Mouse (Mus musculus): ENCODE results near the gene Ngef.
"Not testable (repeated sequence)": the region's sequence is repeated elsewhere in the genome, so short reads cannot be mapped to it uniquely, and the experiment has no call there.

Gene Ngef

DNA sequence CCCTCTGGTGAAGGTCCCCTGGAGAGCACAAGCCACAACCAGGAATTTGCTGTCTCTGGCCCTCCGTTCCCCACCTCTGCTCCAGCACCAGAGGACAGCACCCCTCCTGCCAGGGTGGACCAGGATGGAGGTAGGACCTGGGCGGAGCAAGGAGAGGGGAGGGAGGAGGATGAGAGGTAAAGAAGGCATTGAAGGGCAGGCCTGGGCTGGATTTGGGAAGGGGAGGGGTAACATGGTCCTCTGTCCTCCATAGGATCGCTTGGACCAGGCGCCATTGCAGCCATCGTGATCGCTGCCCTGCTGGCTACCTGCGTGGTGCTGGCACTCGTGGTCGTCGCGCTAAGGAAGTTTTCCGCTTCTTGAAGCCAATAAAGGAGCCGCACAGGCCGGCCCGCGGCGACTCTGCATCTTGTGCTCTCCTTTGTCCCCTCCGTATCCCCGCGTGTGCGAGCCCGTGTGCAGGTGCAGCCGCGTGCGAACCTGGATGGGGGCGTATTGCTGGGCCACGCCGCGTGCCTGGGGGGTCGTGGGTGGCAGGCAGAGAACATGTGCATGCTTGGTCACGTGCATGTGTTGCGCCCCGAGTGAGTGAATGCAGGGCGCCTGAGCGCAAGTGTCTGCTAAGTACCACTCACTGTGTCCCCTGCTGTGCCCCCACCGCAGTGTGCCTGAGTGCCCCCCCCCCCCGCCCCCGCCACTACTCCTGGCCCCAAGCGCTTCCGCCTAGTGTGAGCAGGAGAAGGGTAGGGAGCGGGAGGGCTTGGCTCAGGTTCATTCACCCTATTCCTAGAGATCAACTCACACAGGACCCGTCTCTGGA, 98.4 kb downstream of the Ngef start:
- no peak for DNase-seq (ENCODE audit: low spot score)

GRCm38 (mm10) chr1:87472576-87472975, 101.1 kb downstream of the Ngef start:
- DNase-seq (ENCODE audit: low spot score) = no peak

GRCm38 (mm10) chr1:87471914-87472313, 101.8 kb downstream of the Ngef start:
- no peak for DNase-seq (ENCODE audit: low spot score)

- not testable (repeated sequence) for DNase-seq (ENCODE audit: low spot score)
These were observed 103.7 kb downstream of the Ngef start, which contains the start of gene Snorc for GRCm38 (mm10) chr1:87469971-87470370. Gene Snorc (plus strand): TSS chr1:87470271.

GRCm38 (mm10) chr1:87468321-87468720, 105.3 kb downstream of the Ngef start:
- DNase-seq (ENCODE audit: low spot score) = no peak

GRCm38 (mm10) chr1:87467469-87467868, 106.2 kb downstream of the Ngef start:
- DNase-seq (ENCODE audit: low spot score) = no peak

DNA sequence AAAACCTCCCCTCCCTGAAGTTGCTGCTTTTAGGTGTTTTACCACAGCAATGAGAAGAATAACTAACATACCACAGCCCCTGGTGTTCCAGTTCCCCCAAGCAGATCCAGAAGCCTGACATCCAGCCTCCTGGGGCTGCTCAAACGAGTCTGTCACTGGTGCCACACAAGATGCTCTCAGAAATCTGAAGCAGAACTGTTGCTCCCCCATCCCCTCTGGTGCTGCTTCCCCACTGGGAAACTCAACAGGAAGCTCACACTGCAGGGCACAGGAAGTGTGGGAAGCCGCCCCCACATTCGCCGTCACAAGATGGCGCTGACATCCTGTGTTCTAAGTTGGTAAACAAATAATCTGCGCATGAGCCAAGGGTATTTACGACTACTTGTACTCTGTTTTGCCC, 113.8 kb downstream of the Ngef start:
- not testable (repeated sequence) for DNase-seq (ENCODE audit: low spot score)

DNA sequence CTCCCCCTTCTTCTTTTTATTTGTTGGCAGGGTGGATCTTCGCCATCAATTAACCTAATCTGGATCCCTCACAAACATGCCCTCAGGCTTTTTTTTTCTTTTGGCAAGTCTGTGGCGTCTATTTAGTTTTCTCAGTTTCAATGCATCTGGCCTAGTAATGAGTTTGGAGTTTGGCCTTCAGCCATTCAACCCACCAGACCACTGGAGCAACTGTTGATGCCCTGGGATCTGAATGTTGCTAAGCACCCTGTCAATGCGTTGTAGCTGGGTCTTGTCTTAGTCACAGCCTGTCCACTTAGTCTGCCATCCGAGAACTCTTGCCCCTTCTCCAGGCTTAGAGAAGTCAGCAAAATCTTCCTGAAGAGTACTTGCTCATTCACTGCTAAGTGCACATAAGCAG, 115.6 kb downstream of the Ngef start:
- DNase-seq (ENCODE audit: low spot score) = no peak

- DNase-seq (ENCODE audit: low spot score) = no peak
These were observed 117.2 kb downstream of the Ngef start for GRCm38 (mm10) chr1:87456425-87456824.

DNA sequence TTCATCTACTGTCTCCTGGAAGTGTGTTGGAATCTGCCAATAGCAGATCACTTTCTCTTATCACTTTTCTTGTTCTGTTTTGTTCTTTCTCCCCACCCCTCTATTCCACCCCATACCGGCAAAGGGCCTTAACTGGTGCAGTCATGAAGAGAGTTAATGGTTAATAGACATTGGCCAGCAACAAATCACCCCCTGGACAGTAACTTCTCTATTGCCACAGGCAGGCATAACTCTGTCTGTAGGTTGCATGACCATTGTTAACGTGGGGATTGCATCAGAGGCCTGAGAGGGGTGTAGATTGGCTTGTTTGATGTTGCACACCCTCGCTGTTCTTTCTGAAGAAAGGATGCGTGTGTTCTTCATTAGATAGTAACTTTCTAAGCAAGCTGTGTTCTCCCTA, 124.2 kb downstream of the Ngef start:
- no peak for DNase-seq (ENCODE audit: low spot score)

DNA sequence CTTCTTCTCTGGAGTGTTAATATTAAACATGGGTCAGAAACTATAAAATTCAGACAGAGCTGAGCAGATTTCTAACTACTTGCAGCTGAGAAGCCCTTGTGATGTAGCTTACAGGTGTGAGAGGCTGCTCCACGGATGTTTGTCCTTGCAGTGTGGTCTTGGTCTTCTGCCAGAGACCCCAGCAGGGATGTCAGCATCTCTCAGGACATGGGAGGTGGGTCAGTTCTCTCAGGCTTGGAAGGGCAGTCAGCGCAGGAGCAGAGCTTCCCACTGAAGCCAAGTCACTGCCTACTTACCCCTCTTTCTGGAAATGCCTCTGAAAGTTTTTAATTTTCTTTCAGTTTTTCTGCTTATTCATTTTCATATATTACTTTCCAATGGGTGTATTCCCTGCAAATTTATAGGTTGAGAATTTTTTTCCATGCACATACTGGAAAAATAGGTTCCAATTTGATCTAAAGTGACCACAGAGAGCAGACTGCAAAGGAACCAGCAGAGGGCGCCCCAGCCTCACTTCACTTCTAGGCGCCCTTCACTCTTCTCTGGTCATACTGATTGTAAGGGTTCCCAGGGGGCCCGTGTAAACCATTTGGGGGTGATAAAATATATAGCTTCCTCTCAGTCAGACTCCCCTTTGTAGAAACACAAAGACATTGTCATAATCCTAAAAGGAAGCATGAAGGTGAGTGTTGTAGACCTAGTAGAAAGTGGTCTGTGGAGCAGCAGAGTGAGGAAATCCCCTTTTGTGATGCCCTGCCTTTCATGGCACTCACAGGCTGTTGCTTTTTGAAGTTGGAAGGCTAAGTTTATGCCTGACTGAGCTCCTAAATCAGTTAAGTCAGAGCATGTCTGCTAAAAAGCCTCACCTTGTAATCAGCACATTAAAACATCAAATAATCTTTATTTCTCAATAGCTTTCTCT, 126.2 kb downstream of the Ngef start:
- DNase-seq (ENCODE audit: low spot score) = no peak

- no peak for DNase-seq (ENCODE audit: low spot score)
These were observed 137.1 kb downstream of the Ngef start for GRCm38 (mm10) chr1:87436583-87436982.

GRCm38 (mm10) chr1:87435125-87435524, 138.5 kb downstream of the Ngef start:
- DNase-seq (ENCODE audit: low spot score) = no peak

All from ovary, adult 18-20 months (tissue).